Mouse (Mus musculus): ENCODE measurements around the gene Fam167b. TPM values are rescaled to one million over a fixed set of nuclear protein-coding genes. Genes with fewer than 3 reads are reported as not detected.

Fam167b gene
- total RNA-seq (2014; rRNA removed) (11.8 and 14.4 TPM in 2 replicates), polyA plus RNA-seq (2012; rRNA removed) (17.5 and 20.3 TPM in 2 replicates)

GRCm38 (mm10) chr4:129578466-129578865 is at the start of gene Fam167b:
Gene Fam167b, minus strand, starts transcription at chr4:129578549.
- no peaks in the 10 kb centered on the region for H3K79me2 ChIP-seq (ENCODE audit: control insufficient read depth, insufficient read depth, low read length)
- no peaks in the 10 kb centered on the region for H3K27me3 ChIP-seq (ENCODE audit: control insufficient read depth, insufficient read depth, low read length)
- TF ChIP-seq POLR2A (IDR thresholded peaks at IDR 0.05; ENCODE audit: extremely low read depth, insufficient read depth, low read length) (no peak), CTCF (IDR thresholded peaks at IDR 0.05; ENCODE audit: low read depth, low read length) (no peak)
- DNase-seq (ENCODE audit: extremely low read depth, low read depth, low spot score), result peak; percentile 29
- WGBS, result 76% methylated on average over 5 of the region's 5 CpGs
- H3K4me1 ChIP-seq (ENCODE audit: control insufficient read depth, insufficient read depth, low read length), result no peaks in the 10 kb centered on the region
- H3K27ac ChIP-seq (replicated peaks; ENCODE audit: insufficient read depth, low read depth, low read length), result peak within 1 kb of the TSS; percentile 56
- peak within 1 kb of the TSS; percentile 62 for H3K9ac ChIP-seq (ENCODE audit: low read depth, low read length)
- H3K4me3 ChIP-seq (ENCODE audit: insufficient read depth, low read depth, low read length), result peak within 1 kb of the TSS; percentile 63
- H3K36me3 ChIP-seq (ENCODE audit: control insufficient read depth, insufficient read depth, low read length), result no peaks in the 10 kb centered on the region

GRCm38 (mm10) chr4:129626035-129626434 is 47.7 kb upstream of the Fam167b start:
- TF ChIP-seq CTCF (IDR thresholded peaks at IDR 0.05; ENCODE audit: low read depth, low read length) (no peak), POLR2A (IDR thresholded peaks at IDR 0.05; ENCODE audit: extremely low read depth, insufficient read depth, low read length) (no peak)
- Histone ChIP-seq H3K36me3 (ENCODE audit: control insufficient read depth, insufficient read depth, low read length) (peaks cover 24% of the 10 kb centered on the region), H3K9ac (ENCODE audit: low read depth, low read length) (no peak overlapping the region), H3K4me3 (ENCODE audit: insufficient read depth, low read depth, low read length) (no peak overlapping the region), H3K79me2 (ENCODE audit: control insufficient read depth, insufficient read depth, low read length) (0 out of 2 replicates have a peak, but pooled peaks cover 4% of the 10 kb centered on the region), H3K27me3 (ENCODE audit: control insufficient read depth, insufficient read depth, low read length) (no peaks in the 10 kb centered on the region), H3K4me1 (ENCODE audit: control insufficient read depth, insufficient read depth, low read length) (peaks cover 10% of the 10 kb centered on the region), H3K27ac (replicated peaks; ENCODE audit: insufficient read depth, low read depth, low read length) (no peak overlapping the region)
- 76% methylated on average over 6 of the region's 6 CpGs for WGBS
- no peak for DNase-seq (ENCODE audit: extremely low read depth, low read depth, low spot score)

DNA sequence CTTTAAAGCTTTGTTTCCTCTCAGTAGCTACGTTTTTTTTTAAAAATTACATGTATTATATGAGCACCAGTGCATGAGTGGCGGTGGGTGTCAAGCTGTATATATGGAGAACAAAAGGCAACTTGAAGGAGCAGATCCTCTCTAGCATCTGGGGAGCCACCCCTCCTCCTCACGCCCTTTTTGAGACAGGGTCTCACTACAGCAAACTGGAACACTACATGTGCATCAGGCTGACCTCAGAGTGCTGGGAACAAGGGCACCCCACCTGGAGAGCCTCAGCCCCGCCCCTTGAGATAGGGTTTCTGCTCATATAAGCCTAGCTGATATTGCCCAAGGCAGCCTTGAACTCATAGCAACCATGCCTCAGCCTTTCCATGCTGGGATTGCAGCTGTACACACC is 47.1 kb upstream of the Fam167b start:
- Histone ChIP-seq H3K4me3 (ENCODE audit: insufficient read depth, low read depth, low read length) (no peak overlapping the region), H3K27ac (replicated peaks; ENCODE audit: insufficient read depth, low read depth, low read length) (no peak overlapping the region), H3K36me3 (ENCODE audit: control insufficient read depth, insufficient read depth, low read length) (peaks cover 21% of the 10 kb centered on the region), H3K4me1 (ENCODE audit: control insufficient read depth, insufficient read depth, low read length) (peaks cover 10% of the 10 kb centered on the region), H3K27me3 (ENCODE audit: control insufficient read depth, insufficient read depth, low read length) (no peaks in the 10 kb centered on the region), H3K79me2 (ENCODE audit: control insufficient read depth, insufficient read depth, low read length) (0 out of 2 replicates have a peak, but pooled peaks cover 4% of the 10 kb centered on the region), H3K9ac (ENCODE audit: low read depth, low read length) (no peak overlapping the region)
- TF ChIP-seq POLR2A (IDR thresholded peaks at IDR 0.05; ENCODE audit: extremely low read depth, insufficient read depth, low read length), result no peak
- no peak for TF ChIP-seq CTCF (IDR thresholded peaks at IDR 0.05; ENCODE audit: low read depth, low read length)
- no peak for DNase-seq (ENCODE audit: extremely low read depth, low read depth, low spot score)
- 68% methylated on average over 4 of the region's 4 CpGs for WGBS

GRCm38 (mm10) chr4:129625029-129625370 is 46.7 kb upstream of the Fam167b start:
- 51% methylated on average over 6 of the region's 6 CpGs for WGBS
- TF ChIP-seq CTCF (IDR thresholded peaks at IDR 0.05; ENCODE audit: low read depth, low read length), result no peak
- no peak overlapping the region; the same call in 1 of the 2 replicates for H3K9ac ChIP-seq (ENCODE audit: low read depth, low read length)
- no peaks in the 10 kb centered on the region for H3K27me3 ChIP-seq (ENCODE audit: control insufficient read depth, insufficient read depth, low read length)
- 0 out of 2 replicates have a peak, but pooled peaks cover 4% of the 10 kb centered on the region for H3K79me2 ChIP-seq (ENCODE audit: control insufficient read depth, insufficient read depth, low read length)
- peak overlapping the region; percentile 7 for H3K27ac ChIP-seq (replicated peaks; ENCODE audit: insufficient read depth, low read depth, low read length)
- H3K4me1 ChIP-seq (ENCODE audit: control insufficient read depth, insufficient read depth, low read length), result peaks cover 10% of the 10 kb centered on the region
- DNase-seq (ENCODE audit: extremely low read depth, low read depth, low spot score), result peak; percentile 15
- peak overlapping the region; percentile 13; the same call in 1 of the 2 replicates for H3K4me3 ChIP-seq (ENCODE audit: insufficient read depth, low read depth, low read length)
- H3K36me3 ChIP-seq (ENCODE audit: control insufficient read depth, insufficient read depth, low read length), result peaks cover 17% of the 10 kb centered on the region

DNA sequence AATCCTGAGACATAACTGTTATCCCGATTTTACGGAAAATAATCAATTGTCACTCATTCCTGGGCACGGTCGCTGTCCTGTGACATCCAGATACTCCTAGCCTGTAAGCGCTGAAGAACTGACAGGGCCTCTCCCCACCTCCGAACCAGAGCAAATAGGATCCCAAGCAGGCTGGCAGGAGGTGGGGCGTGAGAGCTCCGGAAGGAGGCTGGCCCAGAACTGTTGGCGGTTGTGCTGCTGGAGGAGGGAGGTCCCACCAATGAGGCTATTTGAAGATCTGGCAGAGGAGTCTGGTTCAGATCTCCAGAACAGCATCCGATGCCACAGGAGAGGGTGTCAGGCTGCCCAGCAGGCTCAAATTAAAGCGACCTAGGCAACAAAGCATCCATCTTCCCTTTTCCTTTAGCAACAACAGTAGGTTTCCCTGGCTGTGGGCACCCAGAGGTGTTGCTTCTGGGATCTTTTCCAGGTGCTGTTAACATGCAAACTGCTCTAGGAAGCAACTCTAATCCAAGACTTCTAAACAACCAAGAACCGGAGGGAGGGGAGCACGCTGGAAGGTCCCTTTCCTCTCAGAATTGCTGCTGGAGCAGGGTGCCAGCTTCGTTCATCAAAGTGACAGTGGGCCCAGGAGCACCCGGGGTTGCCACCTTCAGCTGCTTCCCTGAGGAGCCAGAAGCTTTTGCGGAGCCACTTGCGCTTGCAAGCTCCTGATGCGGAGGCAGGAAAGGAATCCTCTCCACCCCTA is 46.1 kb upstream of the Fam167b start:
- no peaks in the 10 kb centered on the region for H3K27me3 ChIP-seq (ENCODE audit: control insufficient read depth, insufficient read depth, low read length)
- WGBS, result 7% methylated on average over 18 of the region's 18 CpGs
- H3K36me3 ChIP-seq (ENCODE audit: control insufficient read depth, insufficient read depth, low read length), result peaks cover 13% of the 10 kb centered on the region
- H3K9ac ChIP-seq (ENCODE audit: low read depth, low read length), result no peak overlapping the region; the same call in 1 of the 2 replicates
- H3K27ac ChIP-seq (replicated peaks; ENCODE audit: insufficient read depth, low read depth, low read length), result peak overlapping the region; percentile 70
- H3K79me2 ChIP-seq (ENCODE audit: control insufficient read depth, insufficient read depth, low read length), result 0 out of 2 replicates have a peak, but pooled peaks cover 4% of the 10 kb centered on the region
- peak; percentile 88 for DNase-seq (ENCODE audit: extremely low read depth, low read depth, low spot score)
- peak overlapping the region; percentile 67 for H3K4me3 ChIP-seq (ENCODE audit: insufficient read depth, low read depth, low read length)
- H3K4me1 ChIP-seq (ENCODE audit: control insufficient read depth, insufficient read depth, low read length), result peaks cover 10% of the 10 kb centered on the region
- TF ChIP-seq POLR2A (IDR thresholded peaks at IDR 0.05; ENCODE audit: extremely low read depth, insufficient read depth, low read length), result no peak
- TF ChIP-seq CTCF (IDR thresholded peaks at IDR 0.05; ENCODE audit: low read depth, low read length), result no peak

GRCm38 (mm10) chr4:129623681-129624091 is 45.3 kb upstream of the Fam167b start, which contains the start of gene Ccdc28b:
Gene Ccdc28b, minus strand, starts transcription at chr4:129623947.
- Histone ChIP-seq H3K27me3 (ENCODE audit: control insufficient read depth, insufficient read depth, low read length) (no peaks in the 10 kb centered on the region), H3K4me1 (ENCODE audit: control insufficient read depth, insufficient read depth, low read length) (peaks cover 12% of the 10 kb centered on the region), H3K79me2 (ENCODE audit: control insufficient read depth, insufficient read depth, low read length) (0 out of 2 replicates have a peak, but pooled peaks cover 4% of the 10 kb centered on the region), H3K9ac (ENCODE audit: low read depth, low read length) (peak within 1 kb of the TSS; percentile 79), H3K36me3 (ENCODE audit: control insufficient read depth, insufficient read depth, low read length) (peaks cover 7% of the 10 kb centered on the region), H3K4me3 (ENCODE audit: insufficient read depth, low read depth, low read length) (peak within 1 kb of the TSS; percentile 67), H3K27ac (replicated peaks; ENCODE audit: insufficient read depth, low read depth, low read length) (peak within 1 kb of the TSS; percentile 70)
- WGBS, result 1% methylated on average over 10 of the region's 10 CpGs
- TF ChIP-seq CTCF (IDR thresholded peaks at IDR 0.05; ENCODE audit: low read depth, low read length), result no peak
- no peak for TF ChIP-seq POLR2A (IDR thresholded peaks at IDR 0.05; ENCODE audit: extremely low read depth, insufficient read depth, low read length)
- DNase-seq (ENCODE audit: extremely low read depth, low read depth, low spot score), result peak; percentile 66
